Mouse (Mus musculus): Measurements from ENCODE around the gene Asgr2.

DNA sequence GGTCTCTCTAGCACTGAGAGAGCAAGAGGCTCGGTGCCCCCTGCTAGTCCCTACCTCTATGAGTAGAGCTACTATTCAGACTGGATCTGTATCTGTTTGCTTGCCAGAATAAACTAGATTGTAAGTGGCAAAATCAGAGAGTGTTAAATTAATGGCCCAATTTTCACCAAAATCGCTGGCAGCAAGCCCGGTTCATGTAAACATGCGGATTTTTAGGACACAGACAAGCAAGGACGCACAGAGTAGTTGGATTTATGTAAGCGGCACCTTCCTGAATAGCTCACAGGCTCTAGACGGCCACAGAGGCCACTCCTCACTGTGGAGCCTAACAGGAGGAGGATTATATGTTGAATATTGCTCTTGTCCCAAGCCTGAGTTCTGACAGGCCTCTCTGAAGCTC lies 39.3 kb upstream of the Asgr2 start:
- no peak for TF ChIP-seq TAL1 (IDR thresholded peaks at IDR 0.05; ENCODE audit: low read length)
- TF ChIP-seq GATA1 (IDR thresholded peaks at IDR 0.05; ENCODE audit: low read length): no peak
